Mouse (Mus musculus) gastrocnemius, postnatal 25 days (tissue): ENCODE data around the gene Hirip3. TPM values are rescaled to one million over a fixed set of nuclear protein-coding genes. Genes with fewer than 3 reads are reported as not detected.
A peak's percentile ranks its signal among the peaks of the same experiment; 100 is the strongest.
"Not testable (repeated sequence)": the region's sequence is repeated elsewhere in the genome, so short reads cannot be mapped to it uniquely, and the experiment has no call there.

Experiments
- DNase-seq: peaks from one replicate; pipeline ENCODE4 v3.0.0; 2022
- total RNA-seq, 2 experiments: library from RNA; stranded (reverse); gene quantifications; 1 replicate in 1 of 2; 2 replicates in 1 of 2; pipeline ENCODE4 v1.2.3; 2021

Gene Hirip3
- total RNA-seq, 2 experiments from 2014 or later = 4.2 to 5.0 TPM

DNA sequence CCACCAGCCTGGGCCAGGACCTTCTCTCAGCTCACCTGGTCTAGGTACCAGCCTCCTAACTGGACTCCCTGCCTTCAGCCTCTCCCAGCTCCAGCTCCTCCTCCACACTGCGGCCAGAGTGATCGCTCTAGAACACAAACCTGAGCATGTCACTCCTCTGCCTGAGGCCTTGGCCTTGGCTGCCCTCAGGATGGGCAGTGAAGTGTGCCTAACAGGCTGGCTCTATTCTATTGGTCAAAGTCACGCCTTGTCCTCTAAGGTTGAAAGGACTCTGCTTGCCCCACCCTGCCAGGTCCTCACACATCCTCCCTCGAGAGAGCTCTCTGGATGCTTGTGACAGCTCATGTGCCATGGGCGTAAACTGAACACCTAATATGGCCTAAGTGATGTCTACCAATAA, 8.3 kb upstream of the Hirip3 start:
- no peak for DNase-seq

DNA sequence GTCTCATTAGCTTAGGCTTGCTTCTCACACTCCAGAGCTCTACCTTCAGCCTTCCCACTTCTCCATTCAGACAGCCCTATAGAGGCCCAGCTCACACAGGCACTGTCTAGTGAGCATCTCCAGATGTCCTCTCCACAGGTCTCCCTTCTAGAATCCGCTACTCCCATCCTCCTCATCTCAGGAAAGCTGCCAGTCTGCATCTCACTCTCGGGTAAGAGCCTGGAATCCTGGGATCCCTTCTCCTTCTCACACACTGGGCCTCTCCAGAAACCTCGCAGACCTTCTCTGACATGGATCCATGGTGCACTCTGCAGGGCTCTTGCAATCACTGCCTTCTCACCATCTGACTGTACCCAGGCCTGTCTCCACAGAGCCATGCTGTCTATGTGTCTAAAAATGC, 6.1 kb upstream of the Hirip3 start:
- no peak for DNase-seq

DNA sequence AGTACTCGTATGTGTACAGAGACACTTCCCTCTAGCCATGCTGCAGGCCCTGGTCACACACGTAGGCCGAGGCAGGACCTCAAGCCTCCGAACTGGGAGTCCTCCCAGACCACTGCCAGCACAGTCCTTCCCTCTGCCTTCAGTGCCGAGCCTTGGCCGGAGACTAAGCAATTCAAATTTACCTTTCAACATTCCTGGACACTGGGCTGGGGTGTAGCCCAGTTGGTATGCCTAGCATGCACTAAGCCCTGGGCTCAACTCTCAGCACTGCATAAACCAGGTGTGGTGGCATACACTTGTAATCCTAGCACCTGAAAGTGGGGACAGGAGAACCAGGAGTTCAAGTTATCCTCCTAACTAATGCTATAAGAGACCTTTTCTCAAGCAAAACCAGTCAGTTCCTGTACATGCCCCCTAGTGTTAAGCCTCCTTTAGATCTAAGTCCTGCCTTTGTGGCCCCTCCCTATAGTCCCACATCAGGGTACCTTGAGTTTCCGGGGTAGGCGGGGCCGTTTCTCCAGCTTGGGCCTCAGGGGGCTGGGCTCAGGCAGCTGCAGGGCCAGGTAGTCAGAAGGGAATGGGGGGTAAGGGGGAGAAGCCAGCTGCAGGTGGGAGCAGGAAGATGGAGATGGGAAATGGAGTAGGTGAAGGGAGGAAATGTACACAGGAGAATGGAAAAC, 4.9 kb upstream of the Hirip3 start:
- DNase-seq = no peak

DNA sequence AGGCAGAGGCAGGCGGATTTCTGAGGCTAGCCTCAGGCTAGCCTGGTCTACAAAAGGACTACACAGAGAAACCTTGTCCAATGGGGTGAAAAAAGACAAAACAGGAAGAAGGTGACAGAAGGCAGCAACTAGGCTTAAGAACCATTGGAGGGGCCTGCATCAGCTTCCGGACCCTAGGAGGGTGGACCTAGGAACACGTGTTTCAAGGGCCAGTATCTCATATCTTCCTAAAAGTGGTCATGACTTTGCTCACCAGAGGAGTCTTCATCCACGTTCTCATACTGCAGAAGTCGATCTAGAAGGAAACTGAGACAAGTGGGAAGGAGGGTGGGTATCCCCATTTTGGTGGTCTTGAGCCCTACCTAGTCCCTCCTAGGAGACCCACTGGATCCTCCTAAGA, 785 bp upstream of the Hirip3 start:
- DNase-seq = no peak

DNA sequence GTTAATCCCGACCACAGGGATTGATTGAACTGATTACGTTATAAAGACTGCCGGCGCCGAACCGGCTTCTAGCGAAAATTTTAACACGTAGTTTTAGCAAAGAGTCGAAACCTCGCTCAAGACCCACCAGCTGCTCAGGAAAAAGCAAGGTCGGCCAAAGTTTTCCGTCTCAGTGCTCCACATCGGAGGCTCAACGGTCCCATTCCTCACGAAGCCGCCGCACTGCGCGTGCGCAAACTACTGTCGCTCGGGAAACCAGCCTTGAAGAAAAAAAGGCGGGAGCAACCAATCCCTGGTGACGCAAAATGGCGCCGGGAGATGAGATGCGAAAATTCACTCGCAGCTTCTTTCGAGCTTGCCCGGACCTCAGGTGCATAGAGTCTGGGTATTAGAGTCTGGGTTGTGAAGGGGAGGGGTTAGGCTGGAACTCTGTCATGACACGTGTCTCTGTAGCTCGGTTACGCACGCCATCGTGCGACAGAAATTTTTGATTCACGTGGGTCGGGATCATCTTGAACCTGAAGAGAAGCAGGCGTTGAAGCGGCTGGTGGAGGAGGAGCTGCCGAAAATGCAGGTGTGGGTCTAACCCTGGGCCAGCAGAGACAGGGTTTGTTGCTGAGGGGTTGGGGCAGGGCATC, 494 bp downstream of the Hirip3 start, which contains the start of gene Ino80e:
TSS of gene Ino80e (minus strand) at position 231 of the 638 bp plus-strand sequence.
- DNase-seq = peak; percentile 87

DNA sequence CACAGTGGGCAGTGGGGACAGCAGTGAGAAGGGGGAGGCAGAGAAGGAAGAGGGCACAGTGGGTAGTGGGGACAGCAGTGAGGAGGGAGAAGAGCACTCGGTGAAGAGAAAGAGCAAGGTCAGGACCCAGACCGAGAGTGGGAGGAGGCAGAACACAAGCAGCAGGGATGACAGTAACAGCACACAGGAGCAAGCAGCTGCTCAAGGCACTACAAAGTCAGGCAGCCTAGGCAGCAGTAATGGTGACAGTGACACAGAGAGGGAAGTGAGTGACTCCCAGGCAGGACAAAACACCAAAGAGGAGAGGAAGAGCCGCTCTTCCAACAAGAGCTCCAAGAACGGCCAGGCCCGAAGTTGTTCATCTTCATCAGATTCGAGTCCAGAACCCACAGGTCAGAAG, 2.0 kb downstream of the Hirip3 start:
- DNase-seq = no peak

DNA sequence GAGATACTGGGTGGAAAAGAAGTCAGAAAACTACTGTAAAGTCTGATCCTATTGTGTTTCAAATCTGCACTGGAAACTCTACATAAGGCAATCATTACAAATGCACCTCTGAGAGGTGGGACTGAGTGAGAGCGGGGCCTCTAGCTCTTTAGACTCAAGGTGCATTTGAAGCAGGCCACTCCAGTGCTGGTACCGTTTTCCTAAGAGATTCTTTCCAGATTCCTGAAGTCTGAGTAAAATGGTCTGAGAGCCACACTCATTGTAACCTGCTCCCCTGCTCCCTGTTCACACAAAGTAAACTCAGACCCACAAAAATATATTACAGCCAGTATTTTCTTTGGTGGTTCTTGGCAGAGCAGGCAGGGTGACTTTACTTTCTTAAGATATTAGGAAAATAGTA, 5.8 kb downstream of the Hirip3 start:
- DNase-seq = no peak

DNA sequence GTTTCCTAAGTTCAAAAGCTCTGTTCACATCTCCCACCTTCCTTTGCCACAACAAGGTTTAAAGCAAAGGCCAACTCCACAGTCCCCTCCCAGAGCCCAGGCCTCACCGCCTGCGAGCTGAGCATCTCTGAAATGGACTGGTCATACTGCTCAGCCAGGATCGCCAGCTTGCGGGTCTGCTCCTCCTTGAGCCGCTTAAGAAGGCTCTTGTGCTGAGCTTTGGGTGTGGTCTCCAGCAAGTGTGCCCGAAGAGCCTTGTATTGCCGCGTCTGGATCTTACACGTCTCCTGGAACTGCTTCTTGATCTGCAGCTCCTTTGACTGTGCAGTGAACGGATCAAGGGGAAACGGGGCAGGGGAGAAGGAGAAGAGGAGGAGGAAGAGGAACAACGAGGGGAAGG, 6.2 kb downstream of the Hirip3 start:
- no peak for DNase-seq

DNA sequence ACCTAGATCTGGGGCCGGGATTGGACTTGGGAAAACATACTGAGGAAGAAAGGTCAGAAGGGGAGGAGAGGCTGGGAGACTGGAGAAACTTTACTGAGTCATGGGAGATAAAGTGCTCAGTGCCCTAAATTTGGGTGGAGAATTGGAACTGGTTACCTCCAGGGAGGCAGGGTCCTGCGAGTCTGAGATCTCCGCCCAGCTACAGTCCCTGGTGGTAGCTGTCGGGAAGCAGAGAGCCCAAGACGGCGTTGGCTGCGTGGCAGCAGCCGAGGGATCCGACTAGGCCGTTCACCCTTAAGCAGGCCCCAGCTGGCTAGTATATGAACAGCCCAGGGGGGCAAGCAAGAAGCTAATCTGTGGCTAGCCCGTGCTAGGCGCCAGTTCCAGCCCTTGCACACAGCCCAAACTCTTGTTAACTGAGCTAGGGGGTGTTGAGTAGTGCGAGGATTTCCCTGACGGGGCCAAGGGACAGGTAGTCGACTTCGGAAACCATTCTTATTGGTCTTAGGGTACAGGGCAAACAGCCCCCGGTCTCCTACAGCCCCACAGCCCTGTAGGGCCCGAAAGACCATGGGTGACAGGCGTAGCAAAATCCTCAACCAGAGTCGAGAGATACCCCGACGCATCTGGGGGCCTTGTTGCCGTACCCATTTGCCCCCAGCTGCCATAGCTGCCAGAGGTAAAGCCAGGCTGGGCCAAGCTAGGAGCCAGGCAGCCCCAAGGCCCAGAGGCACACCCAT, 8.2 kb downstream of the Hirip3 start:
- DNase-seq = no peak

DNA sequence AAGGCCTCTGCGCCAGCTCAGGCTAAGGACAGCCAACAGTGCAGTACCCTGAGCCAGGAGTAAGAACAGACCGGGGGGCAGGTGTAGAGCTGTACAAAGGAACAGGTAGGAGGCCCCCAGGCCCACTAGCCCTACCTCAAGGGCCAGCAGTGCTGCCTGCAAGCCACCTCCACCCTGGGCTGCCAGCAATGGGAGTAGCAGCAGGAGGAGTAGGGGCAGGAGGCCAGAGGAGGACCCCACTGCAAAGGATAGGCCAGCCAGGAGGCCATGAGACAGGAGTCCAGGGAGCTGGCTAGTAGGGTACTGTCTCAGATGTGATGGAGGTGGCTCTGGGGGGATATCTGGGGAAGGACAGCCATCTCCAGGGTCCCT, 8.7 kb downstream of the Hirip3 start:
- DNase-seq = no peak

DNA sequence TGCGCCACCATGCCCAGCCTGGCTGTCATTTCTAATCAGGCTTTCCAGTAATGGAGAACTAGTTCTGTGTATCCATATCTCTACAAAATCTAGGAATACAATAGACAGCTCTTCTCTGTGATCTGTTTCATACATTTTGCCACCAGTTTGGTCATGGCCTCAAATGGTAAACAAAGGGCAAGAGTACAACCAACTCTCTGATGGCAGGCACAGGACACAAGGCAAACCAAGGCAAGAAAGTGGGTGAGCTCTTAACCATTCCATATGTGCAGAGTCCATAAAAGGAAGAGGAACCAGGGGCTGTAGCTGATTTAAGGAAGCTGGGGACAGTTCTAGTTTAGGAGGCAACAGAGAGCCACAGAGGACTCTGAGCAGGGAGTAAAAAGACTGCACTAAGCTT, 15.5 kb downstream of the Hirip3 start:
- no peak for DNase-seq

DNA sequence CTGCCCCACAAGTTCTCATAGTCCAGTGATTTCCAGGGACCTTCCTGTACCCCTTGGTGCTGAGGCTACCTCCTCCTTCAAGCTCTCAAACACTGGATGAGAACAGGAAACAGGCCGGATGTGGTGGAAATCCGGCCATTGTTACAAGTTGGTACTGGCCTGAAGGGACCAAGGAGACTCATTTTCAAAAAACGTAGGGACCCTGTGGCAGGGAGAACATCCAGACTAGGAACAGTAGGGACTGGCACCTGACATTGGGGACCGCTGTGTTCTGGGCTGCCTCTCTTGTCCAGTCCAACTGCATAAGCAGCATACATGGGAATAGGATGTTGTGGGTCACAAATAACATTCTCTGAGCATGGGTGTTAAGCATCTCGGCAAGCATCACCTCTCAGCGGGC, 19.3 kb downstream of the Hirip3 start:
- DNase-seq = no peak

DNA sequence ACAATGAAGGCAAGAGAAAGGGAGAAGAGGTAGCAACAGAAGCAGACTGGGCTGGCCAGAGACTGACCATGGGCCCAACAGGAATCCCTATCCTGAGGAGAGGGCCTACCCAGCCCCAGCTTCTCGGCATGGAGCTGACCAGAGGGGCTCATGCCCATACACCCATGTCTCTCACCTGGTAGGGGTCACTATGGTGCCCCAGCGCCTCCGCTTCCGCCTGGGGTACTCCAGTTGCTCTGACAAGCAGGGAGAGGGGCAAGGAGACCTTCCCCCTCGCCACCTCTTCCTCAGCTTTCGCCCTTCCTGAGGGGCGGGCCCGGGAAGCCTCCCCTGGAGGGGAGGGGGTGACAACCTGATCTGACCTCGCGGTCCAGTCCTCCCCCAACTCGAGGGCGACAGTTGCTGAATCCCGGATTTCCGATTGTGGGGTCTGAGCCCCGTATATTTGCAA, 22.0 kb downstream of the Hirip3 start:
- peak; percentile 37 for DNase-seq

DNA sequence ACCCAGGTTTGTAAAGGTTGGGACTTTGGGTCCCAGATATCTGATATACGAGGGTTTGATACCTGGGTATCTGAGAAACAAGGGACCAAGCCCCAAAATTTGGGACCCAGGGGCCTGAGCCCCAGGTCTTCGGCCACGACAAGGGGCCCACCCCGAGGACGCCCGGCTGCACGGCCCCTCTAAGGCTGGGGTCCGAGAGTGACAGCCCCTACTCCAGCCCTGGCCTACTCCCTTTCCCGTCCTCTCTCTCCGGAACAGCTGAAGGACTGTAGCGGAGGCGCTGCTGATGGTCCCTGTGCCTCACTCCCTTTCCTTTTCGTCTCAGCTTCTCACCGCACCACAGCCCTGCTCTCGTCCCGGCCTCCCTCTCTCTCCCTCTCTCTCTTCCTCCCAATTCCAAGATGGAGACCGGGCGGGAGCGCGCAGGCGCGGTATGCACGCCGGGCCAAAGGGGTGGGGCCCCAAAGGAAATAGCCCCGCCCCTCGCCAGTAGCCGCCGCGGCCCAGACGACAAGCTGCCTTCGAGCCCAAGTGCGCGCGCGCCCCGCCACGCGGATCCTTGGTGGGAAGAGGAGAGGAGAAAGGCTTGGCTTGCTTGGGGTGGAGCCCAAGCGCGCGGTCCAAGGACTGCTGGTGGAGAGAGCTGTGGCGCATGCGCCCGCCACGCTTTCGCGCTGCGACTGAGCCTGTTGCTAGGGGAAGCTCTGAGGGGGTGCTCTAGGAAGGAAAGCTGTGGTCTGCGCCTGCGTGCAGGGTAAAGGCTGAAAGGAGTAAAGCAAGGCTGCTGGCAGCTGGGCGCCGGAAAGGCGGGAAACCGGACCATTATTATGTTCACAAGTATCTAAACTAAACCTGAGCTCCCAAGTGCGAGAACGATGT, 22.8 kb downstream of the Hirip3 start, which contains the start of gene Taok2:
TSS of gene Taok2 (minus strand) at position 418 of the 879 bp plus-strand sequence.
- DNase-seq = peak; percentile 98

DNA sequence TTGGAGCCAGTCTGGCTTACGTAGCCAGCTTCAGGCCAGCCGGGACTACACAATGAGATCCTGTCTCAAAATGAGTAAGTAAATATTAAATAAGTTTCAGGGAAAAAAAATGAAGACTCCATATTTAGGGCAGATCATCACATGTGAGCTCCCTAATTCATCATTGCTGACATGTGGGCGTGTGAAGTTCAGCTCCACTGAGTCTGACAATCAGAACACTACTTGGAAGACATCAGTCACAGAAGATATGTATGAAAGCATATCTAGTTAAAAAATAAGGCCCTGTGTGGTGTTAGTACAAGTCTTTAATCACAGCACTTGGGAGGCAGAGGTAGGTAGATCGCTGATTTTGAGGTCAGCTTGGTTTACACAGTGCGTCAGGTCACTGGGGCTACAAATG, 25.5 kb downstream of the Hirip3 start:
- DNase-seq = no peak

DNA sequence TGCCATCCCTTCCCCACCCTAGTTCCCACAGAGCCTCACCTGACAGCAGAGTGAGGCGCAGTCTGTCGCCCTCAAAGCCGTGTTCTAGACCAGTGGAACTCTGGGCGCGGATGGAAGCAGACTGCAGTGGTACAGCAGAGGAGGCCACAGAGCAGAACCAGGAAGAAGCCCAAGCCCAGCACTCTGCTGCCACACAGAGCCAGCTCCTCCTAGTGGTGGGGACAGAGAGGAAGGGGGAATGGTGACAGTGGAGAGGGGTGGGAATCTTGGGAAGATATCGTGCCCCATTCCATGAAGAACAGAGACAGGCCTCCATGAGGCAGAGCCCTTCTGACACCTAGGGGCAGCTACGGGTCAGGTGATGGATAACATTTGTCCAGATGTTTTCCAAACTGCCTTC, 27.1 kb downstream of the Hirip3 start:
- DNase-seq = no peak

DNA sequence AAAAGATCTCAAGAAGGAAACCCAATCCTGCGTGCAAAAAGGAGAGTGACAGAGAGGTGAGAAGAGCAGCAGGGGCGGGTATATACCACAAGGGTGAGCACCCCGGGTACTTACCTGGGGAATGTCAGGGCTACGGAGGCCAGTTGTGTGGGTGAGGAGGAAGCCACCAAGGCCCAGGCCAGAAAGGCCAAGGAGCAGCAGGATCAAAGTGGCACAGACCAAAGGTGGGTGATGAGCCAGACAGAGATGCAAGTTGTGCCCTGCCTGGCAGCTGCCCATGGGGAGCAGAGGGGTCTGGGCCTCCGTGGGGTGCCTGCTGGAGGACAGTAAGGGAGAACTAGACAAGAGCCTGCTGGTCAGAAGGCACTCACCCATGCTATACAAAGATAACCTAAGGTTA, 35.1 kb downstream of the Hirip3 start:
- no peak for DNase-seq

DNA sequence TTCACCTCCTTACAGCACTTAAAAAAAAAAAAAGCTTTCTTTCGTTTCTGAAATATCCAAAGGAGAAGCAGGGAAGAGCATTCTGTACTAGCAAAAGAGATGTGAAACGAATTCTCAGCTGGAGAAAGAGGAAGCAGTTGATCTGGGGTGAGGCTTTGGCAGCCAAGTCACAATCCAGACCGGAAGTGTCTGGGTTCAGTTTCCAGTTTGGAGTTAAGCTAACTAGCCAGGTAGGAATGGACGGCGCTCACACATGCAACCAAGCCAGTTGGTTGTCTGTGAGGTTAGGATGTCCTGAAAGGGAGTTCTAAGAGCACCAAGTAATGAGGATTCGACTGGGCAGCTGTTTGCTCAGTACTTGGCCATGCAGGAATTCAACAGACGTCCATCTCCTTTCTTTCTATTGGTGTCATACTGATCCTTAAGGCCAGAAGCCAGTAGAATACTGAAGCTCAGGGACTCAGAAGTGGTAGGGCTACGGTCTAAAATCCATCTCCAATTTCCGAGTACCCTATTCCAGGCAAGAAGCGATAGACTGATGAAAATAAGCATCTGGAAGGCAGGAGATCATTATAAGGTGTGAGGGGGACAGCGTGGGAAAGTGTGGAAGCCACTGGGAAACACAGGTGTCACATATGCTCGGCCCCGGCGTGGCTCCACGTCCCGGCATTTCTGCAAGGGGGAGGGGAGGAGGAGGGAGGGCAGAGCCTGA, 35.8 kb downstream of the Hirip3 start:
- no peak for DNase-seq

DNA sequence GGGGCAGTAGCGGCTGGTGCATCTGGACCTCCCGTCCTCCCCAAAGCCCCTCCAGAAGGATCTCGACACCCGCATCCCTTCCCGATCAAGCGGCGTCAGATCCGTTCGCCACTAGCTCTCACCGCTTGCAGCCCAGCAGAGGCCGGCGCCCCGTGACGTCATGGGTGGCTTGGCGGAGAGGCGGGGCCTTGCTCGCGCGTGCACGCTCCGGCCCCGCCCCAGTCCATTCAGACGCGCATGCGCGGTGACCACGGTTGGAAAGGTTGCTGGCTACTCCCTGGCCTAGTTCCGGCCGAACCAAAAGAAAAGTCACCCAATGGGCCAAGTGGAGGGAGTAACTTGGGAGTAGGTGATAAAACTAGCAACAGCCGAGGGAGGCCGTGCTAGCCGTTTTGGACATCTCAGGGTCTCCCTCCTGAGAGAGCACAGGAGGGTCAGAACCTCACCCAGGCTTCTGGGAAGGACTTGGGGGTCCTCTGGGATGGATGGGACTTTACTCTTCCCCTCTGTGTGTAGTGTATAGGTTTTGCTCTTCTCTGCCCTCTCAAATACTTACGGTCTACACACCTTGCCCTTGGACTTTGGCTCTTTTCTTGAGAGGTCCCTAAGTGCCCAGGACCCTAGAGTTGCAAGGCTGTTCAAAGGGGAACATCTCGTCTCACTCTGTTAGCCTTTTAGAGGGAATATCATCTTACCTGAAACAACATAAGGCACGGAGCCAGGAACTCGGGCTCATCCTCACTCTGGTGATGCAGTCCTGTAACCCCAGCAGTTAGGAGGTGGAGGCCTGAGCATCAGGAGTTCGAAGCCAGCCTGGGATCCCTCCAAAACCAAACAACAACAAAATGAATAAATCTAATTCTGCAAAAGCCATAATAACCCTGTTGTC, 36.6 kb downstream of the Hirip3 start:
- DNase-seq = peak; percentile 96

DNA sequence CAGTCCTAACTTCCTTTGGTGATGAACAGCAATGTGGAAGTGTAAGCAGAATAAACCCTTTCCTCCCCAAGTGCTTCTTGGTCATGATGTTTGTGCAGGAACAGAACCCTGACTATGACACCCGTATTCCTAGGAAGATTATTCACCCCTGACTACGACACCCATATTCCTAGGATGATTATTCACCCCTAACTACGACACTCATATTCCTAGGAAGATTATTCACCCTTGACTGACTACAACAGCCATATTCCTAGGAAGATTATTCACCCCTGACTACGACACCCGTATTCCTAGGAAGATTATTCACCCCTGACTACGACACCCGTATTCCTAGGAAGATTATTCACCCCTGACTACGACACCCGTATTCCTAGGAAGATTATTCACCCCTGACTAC, 38.0 kb downstream of the Hirip3 start:
- not testable (repeated sequence) for DNase-seq

DNA sequence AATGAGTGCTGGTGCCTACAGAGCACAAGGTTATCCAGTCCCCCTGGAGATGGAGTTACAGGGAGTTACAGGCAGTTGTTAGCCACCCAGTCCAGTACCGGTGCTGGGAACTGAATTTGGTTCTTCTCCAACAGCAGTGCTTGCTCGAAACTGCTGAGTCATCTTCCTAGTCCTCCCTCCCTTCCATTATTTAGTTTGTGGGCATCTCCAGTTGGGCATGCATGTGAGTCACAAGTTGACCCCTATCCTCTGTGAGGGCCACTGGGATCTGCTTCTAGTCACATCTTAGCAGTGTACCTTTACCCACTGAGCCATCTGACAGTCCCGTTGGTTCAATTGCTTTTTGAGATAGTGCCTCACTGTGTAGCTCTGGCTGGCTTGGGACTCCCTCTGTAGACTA, 43.8 kb downstream of the Hirip3 start:
- no peak for DNase-seq
